Mouse (Mus musculus): Measurements from ENCODE around the gene Stmnd1. TPM values are rescaled to one million over a fixed set of nuclear protein-coding genes. Genes with fewer than 3 reads are reported as not detected.

Stmnd1 gene
- polyA plus RNA-seq, 1 experiment from 2014 or later: 0.46 TPM

DNA sequence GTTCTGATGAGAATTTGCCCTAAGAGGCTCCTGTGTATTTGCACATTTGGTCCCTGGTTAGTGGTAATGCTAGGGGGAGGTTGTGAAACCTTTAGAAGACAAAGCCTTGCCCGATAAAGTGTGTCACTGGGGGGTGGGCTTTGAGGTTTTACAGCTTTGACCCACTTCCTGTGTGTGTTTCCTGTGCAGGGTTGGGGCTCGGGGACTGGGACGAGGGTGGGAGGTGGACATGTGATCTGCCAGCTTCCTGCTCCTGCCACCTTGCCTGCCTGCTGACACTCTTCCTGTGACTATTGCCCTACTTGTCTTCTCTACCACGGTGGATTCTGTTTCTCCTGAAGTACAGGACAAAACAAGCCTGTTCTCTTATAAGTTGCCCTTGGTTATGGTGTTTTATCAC lies 66.4 kb downstream of the Stmnd1 start:
- Histone ChIP-seq H3K4me2 (ENCODE audit: low read length) (no peak overlapping the region), H3K4me1 (replicated peaks; ENCODE audit: insufficient read depth, low read length) (no peaks in the 10 kb centered on the region), H3K9me3 (replicated peaks; ENCODE audit: low read length) (no peaks in the 10 kb centered on the region), H3K4me3 (replicated peaks; ENCODE audit: low read depth, low read length) (no peak overlapping the region), H3K27me3 (ENCODE audit: insufficient read depth, low read length) (no peaks in the 10 kb centered on the region), H3K9ac (ENCODE audit: low read depth, low read length) (no peak overlapping the region), H3K36me3 (ENCODE audit: insufficient read depth, low read length) (no peaks in the 10 kb centered on the region), H3K27ac (no peak overlapping the region)
- DNase-seq (ENCODE audit: low spot score) (no peak), ATAC-seq (replicated peaks; ENCODE audit: low FRiP score, low read depth) (no peak)
- 9% methylated on average over 4 of the region's 4 CpGs for WGBS
- no peak for TF ChIP-seq CTCF (IDR thresholded peaks at IDR 0.05; ENCODE audit: low read depth)

DNA sequence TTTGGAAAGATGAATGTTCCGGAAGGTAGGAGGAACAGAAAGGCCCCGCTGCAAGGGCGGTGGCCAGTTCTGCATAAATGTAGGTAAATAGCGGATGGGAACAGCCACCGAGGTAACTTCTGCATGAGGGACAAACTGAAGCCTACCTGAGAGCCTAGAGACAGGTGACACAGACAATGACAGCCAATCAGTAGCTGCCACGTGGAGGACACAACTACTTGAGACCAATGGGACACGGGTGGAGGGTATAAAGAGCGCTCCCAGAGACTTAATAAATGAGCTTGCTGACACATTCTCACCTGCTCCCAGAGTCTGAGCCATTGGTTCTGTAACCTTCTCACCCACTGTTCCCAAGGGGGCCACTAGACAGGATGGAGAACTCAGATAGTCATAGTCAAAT lies 67.1 kb downstream of the Stmnd1 start:
- Histone ChIP-seq H3K9ac (ENCODE audit: low read depth, low read length) (no peak overlapping the region), H3K9me3 (replicated peaks; ENCODE audit: low read length) (no peaks in the 10 kb centered on the region), H3K36me3 (ENCODE audit: insufficient read depth, low read length) (no peaks in the 10 kb centered on the region), H3K27me3 (ENCODE audit: insufficient read depth, low read length) (no peaks in the 10 kb centered on the region), H3K4me3 (replicated peaks; ENCODE audit: low read depth, low read length) (no peak overlapping the region), H3K27ac (no peak overlapping the region), H3K4me1 (replicated peaks; ENCODE audit: insufficient read depth, low read length) (no peaks in the 10 kb centered on the region), H3K4me2 (ENCODE audit: low read length) (no peak overlapping the region)
- DNase-seq (ENCODE audit: low spot score) (no peak), ATAC-seq (replicated peaks; ENCODE audit: low FRiP score, low read depth) (no peak)
- WGBS: 94% methylated on average over 8 of the region's 8 CpGs
- TF ChIP-seq CTCF (IDR thresholded peaks at IDR 0.05; ENCODE audit: low read depth): no peak

DNA sequence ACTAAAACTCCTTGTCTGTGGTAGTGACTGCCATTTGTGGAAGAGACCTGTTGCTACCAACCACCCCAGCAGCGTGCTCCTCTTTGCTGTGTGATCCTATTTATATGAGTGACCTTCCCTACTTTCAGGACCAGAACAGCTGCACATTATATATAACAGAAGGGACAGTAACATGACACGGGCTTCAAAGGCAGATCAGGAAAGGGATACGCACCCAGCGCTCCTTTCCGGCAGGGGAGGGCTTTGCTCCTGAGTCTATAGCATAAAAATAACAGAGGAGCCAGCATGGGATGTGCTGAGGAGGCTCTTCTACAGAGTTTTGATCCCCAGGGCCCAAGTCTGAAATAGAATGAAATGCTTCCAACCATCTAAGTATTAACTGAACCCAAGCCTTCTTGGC lies 67.9 kb downstream of the Stmnd1 start:
- DNase-seq (ENCODE audit: low spot score): no peak
- Histone ChIP-seq H3K4me3 (replicated peaks; ENCODE audit: low read depth, low read length) (no peak overlapping the region), H3K4me2 (ENCODE audit: low read length) (no peak overlapping the region), H3K4me1 (replicated peaks; ENCODE audit: insufficient read depth, low read length) (no peaks in the 10 kb centered on the region), H3K27ac (no peak overlapping the region), H3K36me3 (ENCODE audit: insufficient read depth, low read length) (no peaks in the 10 kb centered on the region), H3K27me3 (ENCODE audit: insufficient read depth, low read length) (no peaks in the 10 kb centered on the region), H3K9ac (ENCODE audit: low read depth, low read length) (no peak overlapping the region), H3K9me3 (replicated peaks; ENCODE audit: low read length) (no peaks in the 10 kb centered on the region)
- ATAC-seq (replicated peaks; ENCODE audit: low FRiP score, low read depth): no peak
- no peak for TF ChIP-seq CTCF (IDR thresholded peaks at IDR 0.05; ENCODE audit: low read depth)
- 42% methylated on average over 5 of the region's 5 CpGs for WGBS

DNA sequence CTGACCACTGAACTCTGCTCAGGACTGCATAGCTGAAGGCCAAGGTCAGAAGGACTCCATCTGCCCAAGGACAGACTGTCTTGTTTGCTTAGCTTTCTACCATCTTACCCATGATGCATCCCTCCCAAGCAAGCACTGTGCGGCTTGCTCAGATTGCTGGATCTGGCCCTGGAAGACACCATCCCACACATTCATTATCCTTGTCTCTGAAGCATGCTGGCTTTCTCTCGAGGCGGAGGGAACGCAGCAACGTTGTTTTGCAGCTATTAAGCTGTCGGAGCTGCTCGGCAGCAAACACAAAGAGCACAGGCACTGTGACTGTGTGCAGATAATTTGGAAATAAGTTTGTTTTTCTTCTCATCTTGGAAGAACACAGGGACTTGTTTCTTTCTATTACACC lies 69.7 kb downstream of the Stmnd1 start:
- DNase-seq (ENCODE audit: low spot score): peak; percentile 15
- Histone ChIP-seq H3K27ac (no peak overlapping the region), H3K4me2 (ENCODE audit: low read length) (no peak overlapping the region), H3K4me1 (replicated peaks; ENCODE audit: insufficient read depth, low read length) (no peaks in the 10 kb centered on the region), H3K4me3 (replicated peaks; ENCODE audit: low read depth, low read length) (no peak overlapping the region), H3K9me3 (replicated peaks; ENCODE audit: low read length) (no peaks in the 10 kb centered on the region), H3K36me3 (ENCODE audit: insufficient read depth, low read length) (no peaks in the 10 kb centered on the region), H3K9ac (ENCODE audit: low read depth, low read length) (no peak overlapping the region), H3K27me3 (ENCODE audit: insufficient read depth, low read length) (no peaks in the 10 kb centered on the region)
- no peak for TF ChIP-seq CTCF (IDR thresholded peaks at IDR 0.05; ENCODE audit: low read depth)
- ATAC-seq (replicated peaks; ENCODE audit: low FRiP score, low read depth): no peak
- 30% methylated on average over 7 of the region's 7 CpGs for WGBS

DNA sequence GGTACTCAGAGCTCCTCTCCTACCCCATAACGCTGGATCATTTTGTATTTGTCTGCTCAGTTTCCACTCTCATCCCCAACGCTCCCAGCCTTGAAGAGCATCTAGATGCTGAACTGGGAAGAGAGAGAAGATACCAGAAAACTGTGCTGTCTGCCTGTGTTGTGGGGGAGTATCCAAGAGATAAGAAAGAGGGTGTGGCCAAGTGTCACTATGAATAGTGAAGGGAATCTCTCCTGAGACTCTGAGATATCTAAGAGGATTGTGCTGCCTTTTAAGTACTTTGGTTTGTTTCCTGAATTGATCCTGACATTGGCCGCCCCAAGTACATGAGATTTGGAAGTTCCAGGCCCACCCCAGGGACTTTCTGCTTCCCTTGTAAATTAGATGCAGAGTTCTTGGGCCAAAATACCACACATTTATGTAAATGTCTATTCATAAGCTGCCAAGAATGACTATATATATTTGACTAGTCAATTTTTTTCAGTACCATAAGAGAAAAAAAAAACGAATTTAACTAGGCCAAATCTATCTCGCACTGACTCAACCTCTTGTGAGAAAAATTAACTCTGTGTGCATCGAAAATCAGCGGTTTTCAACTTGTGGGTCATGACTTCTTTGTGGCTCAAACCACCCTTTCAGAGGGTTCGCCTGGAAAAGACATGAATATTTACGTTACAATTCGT lies 73.5 kb downstream of the Stmnd1 start:
- DNase-seq (ENCODE audit: low spot score): no peak
- no peak for TF ChIP-seq CTCF (IDR thresholded peaks at IDR 0.05; ENCODE audit: low read depth)

DNA sequence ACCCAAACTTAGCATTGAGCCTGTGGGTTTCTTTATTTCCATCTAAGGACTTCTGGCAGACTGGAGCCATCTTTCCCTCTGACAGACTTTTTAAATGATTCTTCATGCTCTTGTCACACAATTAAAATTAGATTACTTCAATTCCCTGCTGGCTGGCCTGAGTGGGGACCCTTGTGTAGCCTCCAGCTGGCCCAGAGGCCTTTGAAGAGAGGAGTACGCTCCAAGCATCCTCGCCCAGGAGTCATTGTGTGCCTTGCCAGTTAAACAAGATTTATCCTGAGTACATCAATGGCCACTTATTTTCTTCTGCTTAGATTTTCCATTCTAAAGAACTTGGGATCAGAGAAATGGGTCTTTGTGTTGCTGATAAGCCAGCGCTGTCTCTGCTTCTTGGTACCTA lies 76.1 kb downstream of the Stmnd1 start:
- no peaks in the 10 kb centered on the region for H3K4me1 ChIP-seq (replicated peaks; ENCODE audit: insufficient read depth, low read length)
- ATAC-seq (replicated peaks; ENCODE audit: low FRiP score, low read depth) (no peak), DNase-seq (ENCODE audit: low spot score) (peak; percentile 20)
- no peaks in the 10 kb centered on the region for H3K9me3 ChIP-seq (replicated peaks; ENCODE audit: low read length)
- no peak overlapping the region for H3K9ac ChIP-seq (ENCODE audit: low read depth, low read length)
- H3K27me3 ChIP-seq (ENCODE audit: insufficient read depth, low read length): no peaks in the 10 kb centered on the region
- no peak overlapping the region for H3K4me2 ChIP-seq (ENCODE audit: low read length)
- TF ChIP-seq CTCF (IDR thresholded peaks at IDR 0.05; ENCODE audit: low read depth): no peak
- no peaks in the 10 kb centered on the region for H3K36me3 ChIP-seq (ENCODE audit: insufficient read depth, low read length)
- no peak overlapping the region for H3K27ac ChIP-seq
- no peak overlapping the region for H3K4me3 ChIP-seq (replicated peaks; ENCODE audit: low read depth, low read length)
- 92% methylated on average over 3 of the region's 3 CpGs for WGBS

More for the DNA sequence above, 73.5 kb downstream of the Stmnd1 start:
- Histone ChIP-seq H3K9me3 (replicated peaks; ENCODE audit: low read length) (no peaks in the 10 kb centered on the region), H3K4me2 (ENCODE audit: low read length) (no peak overlapping the region), H3K36me3 (ENCODE audit: insufficient read depth, low read length) (no peaks in the 10 kb centered on the region), H3K4me3 (replicated peaks; ENCODE audit: low read depth, low read length) (no peak overlapping the region), H3K27ac (no peak overlapping the region), H3K4me1 (replicated peaks; ENCODE audit: insufficient read depth, low read length) (no peaks in the 10 kb centered on the region), H3K27me3 (ENCODE audit: insufficient read depth, low read length) (no peaks in the 10 kb centered on the region), H3K9ac (ENCODE audit: low read depth, low read length) (no peak overlapping the region)
- ATAC-seq (replicated peaks; ENCODE audit: low FRiP score, low read depth): no peak
- 82% methylated on average over 10 of the region's 10 CpGs for WGBS

Other genes starting within 250 kb of the Stmnd1 start
- 1.0 and 1.2 TPM in 2 replicates for gene Rbm24, start 144.7 kb downstream of the Stmnd1 start, polyA plus RNA-seq (2015; fragmentation: Nextera tagmentation; extraction: Ambion mirVana)
- 3.6 and 4.4 TPM in 2 replicates for gene Cap2, start 228.1 kb downstream of the Stmnd1 start, polyA plus RNA-seq (2015; fragmentation: Nextera tagmentation; extraction: Ambion mirVana)